Mouse (Mus musculus) ES-E14 (cell line): ENCODE data around the gene Oxnad1.

Experiments
- CHD2 ChIP-seq: IDR thresholded peaks from 2 replicates; pipeline ENCODE4 v1.6.1; 2014; ENCODE audit warnings: mild to moderate bottlenecking, low read depth, low read length, inconsistent platforms
- HCFC1 ChIP-seq: IDR thresholded peaks from 2 replicates; pipeline ENCODE4 v1.6.1; 2012; ENCODE audit warnings: low read length, inconsistent platforms, borderline replicate concordance; ENCODE audit not compliant: insufficient read depth
- MAFK ChIP-seq: IDR thresholded peaks from 2 replicates; pipeline ENCODE4 v1.6.1; 2014; ENCODE audit warnings: mild to moderate bottlenecking, low read depth, low read length, inconsistent platforms; ENCODE audit not compliant: insufficient read depth
- ZC3H11A ChIP-seq: IDR thresholded peaks from 2 replicates; pipeline ENCODE4 v1.6.1; 2012; ENCODE audit warnings: low read depth, mild to moderate bottlenecking, inconsistent platforms, low read length, borderline replicate concordance

DNA sequence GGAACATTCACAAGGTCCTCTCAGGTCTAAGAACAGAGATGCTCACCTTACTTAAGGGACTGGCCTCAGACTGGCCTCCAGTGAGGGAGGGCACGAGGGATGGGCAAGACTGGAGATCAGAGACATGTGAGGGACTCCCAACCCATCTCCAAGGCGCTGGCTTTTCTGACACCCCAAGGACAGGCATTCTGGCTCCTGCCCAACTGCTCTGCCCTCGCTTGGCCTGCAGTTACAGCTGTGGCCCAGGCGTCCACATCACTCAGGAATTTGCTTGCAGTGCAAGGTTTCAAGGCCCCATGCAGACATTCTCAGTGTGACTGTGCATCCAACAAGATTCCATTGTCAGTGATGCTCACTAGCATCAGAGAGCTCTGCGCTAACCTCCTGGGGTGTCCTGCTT lies 48.7 kb upstream of the Oxnad1 start:
- no peak for TF ChIP-seq MAFK
- TF ChIP-seq CHD2: no peak
- no peak for TF ChIP-seq ZC3H11A
- TF ChIP-seq HCFC1: no peak
